Mouse (Mus musculus): ENCODE measurements around the gene Akap6.

DNA sequence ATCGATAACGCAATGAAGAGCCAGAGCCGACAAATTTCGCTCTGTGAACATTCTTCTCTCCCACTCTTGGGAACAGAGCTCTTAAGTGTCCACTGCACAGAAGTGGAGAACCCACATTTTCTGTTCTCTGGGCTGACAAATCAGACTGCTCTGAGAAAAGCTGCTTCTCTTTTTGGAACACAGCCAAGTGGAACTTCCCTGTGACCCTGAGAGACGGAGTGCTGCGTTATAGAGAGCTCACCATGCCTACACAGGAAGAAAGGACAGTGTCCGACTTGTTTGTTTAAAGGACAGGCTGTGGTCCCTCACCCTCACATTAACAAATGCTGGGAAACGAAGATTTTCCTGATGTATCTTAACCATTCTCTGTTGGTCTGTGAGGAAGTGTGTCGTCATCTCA is 11.8 kb upstream of the Akap6 start:
- TF ChIP-seq CTCF (conservative IDR thresholded peaks at IDR 0.05; ENCODE audit: low read length) (no peak), POU5F1 (IDR thresholded peaks at IDR 0.05; ENCODE audit: borderline replicate concordance, low read length) (no peak), NANOG (IDR thresholded peaks at IDR 0.05; ENCODE audit: borderline replicate concordance, low read length) (no peak)

Measured in E14TG2a.4 (cell line).